Comparison of ENCODE assay signal across 13 mouse cellular contexts in the genomic region with DNA sequence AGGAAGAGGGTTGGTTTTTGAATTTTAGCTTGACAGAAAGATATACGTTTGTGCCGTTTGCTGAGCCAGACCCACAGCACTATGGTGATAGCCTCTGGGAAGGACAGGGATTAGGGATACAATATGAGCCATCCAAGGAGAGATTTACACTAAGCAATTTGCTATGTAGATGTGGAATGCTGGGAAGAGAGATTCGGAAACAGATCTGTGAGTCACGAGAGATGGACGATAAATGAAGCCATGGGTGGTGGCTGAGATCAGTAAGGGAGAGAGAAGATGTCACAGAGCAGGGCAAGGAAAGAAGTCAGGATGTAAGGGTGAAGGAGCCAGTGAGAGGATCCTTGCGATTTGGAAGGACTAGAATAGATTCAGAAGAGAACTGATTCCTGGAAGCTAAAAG.
"Had no signal": no experiment of that assay in that cellular context is flagged by ENCODE, and none has a peak within 500 bp of the region (broad histone marks: within the 10 kb centered on the region; RNA-seq: fewer than 3 reads in every experiment).

No protein-coding gene starts in this region.

- H3K9ac ChIP-seq: limb, embryonic 13.5 days; liver, embryonic 14.5 days; midbrain, embryonic 12.5 days; neural tube, embryonic 15.5 days had no signal

- H3K4me2 ChIP-seq: limb, embryonic 13.5 days; midbrain, embryonic 12.5 days; neural tube, embryonic 15.5 days had no signal

- DNase-seq: kidney, postnatal 25 days; left cerebral cortex, postnatal 4 days; lung, adult 2 months; lung, postnatal 10 days; thymus, postnatal 4 days had no signal

- H3K27ac ChIP-seq: limb, embryonic 13.5 days; liver, embryonic 14.5 days; macrophage; midbrain, embryonic 12.5 days; neural tube, embryonic 15.5 days; stomach, postnatal 0 days had no signal

- H3K27me3 ChIP-seq: limb, embryonic 13.5 days; midbrain, embryonic 12.5 days; neural tube, embryonic 15.5 days had no signal

- ATAC-seq: intestine, postnatal 0 days had no signal

- H3K4me3 ChIP-seq: limb, embryonic 13.5 days; megakaryocyte, embryonic 14.5 days; midbrain, embryonic 12.5 days; neural tube, embryonic 15.5 days had no signal

- H3K36me3 ChIP-seq: limb, embryonic 13.5 days; midbrain, embryonic 12.5 days; neural tube, embryonic 15.5 days had no signal

- H3K9me3 ChIP-seq: limb, embryonic 13.5 days; midbrain, embryonic 12.5 days; neural tube, embryonic 15.5 days had no signal
